Mouse (Mus musculus): ENCODE results near the gene Ppp1r32.

- TF ChIP-seq MAX (IDR thresholded peaks at IDR 0.05) (no peak), CTCF (IDR thresholded peaks at IDR 0.05; ENCODE audit: control insufficient read depth, insufficient read depth, insufficient read length) (no peak)
Observed at GRCm38 (mm10) chr19:10458096-10458495, 24.6 kb downstream of the Ppp1r32 start.
